Mouse (Mus musculus) retina, postnatal 7 days (tissue): ENCODE results near the gene Pgf.
A peak's percentile ranks its signal among the peaks of the same experiment; 100 is the strongest.

Experiments
- DNase-seq: peaks from one replicate; pipeline ENCODE4 v3.0.0-alpha.2; 2012; ENCODE audit warnings: low read depth, low spot score

Pgf gene

GRCm38 (mm10) chr12:85192461-85193108 is 15.0 kb upstream of the Pgf start:
- no peak for DNase-seq

GRCm38 (mm10) chr12:85190290-85190689 is 12.7 kb upstream of the Pgf start:
- no peak for DNase-seq

- DNase-seq, result no peak
Observed at GRCm38 (mm10) chr12:85186361-85186760, 8.8 kb upstream of the Pgf start.

GRCm38 (mm10) chr12:85185810-85186209 is 8.2 kb upstream of the Pgf start:
- DNase-seq, result no peak

- DNase-seq, result no peak
Observed at GRCm38 (mm10) chr12:85184118-85184517, 6.5 kb upstream of the Pgf start.

- no peak for DNase-seq
Observed at GRCm38 (mm10) chr12:85182898-85183297, 5.3 kb upstream of the Pgf start.

- DNase-seq, result no peak
Observed at GRCm38 (mm10) chr12:85182345-85182643, 4.7 kb upstream of the Pgf start.

- DNase-seq, result no peak
Observed at GRCm38 (mm10) chr12:85181475-85182344, 4.1 kb upstream of the Pgf start.

- no peak for DNase-seq
Observed at GRCm38 (mm10) chr12:85178294-85178693, 704 bp upstream of the Pgf start.

GRCm38 (mm10) chr12:85176846-85177523 is 605 bp downstream of the Pgf start:
- DNase-seq, result no peak

GRCm38 (mm10) chr12:85175926-85176845 is 1.4 kb downstream of the Pgf start:
- peak; percentile 59 for DNase-seq

- no peak for DNase-seq
Observed at GRCm38 (mm10) chr12:85175087-85175675, 2.4 kb downstream of the Pgf start.

- DNase-seq, result no peak
Observed at GRCm38 (mm10) chr12:85174016-85174415, 3.6 kb downstream of the Pgf start.

GRCm38 (mm10) chr12:85170948-85171307 is 6.7 kb downstream of the Pgf start:
- no peak for DNase-seq

- no peak for DNase-seq
Observed at GRCm38 (mm10) chr12:85170284-85170947, 7.2 kb downstream of the Pgf start.

GRCm38 (mm10) chr12:85169877-85170276 is 7.7 kb downstream of the Pgf start:
- no peak for DNase-seq

GRCm38 (mm10) chr12:85169117-85169858 is 8.3 kb downstream of the Pgf start:
- peak; percentile 70 for DNase-seq

GRCm38 (mm10) chr12:85166631-85167030 is 11.0 kb downstream of the Pgf start:
- DNase-seq, result no peak

GRCm38 (mm10) chr12:85164996-85165395 is 12.6 kb downstream of the Pgf start:
- no peak for DNase-seq

- DNase-seq, result no peak
Observed at GRCm38 (mm10) chr12:85159592-85159991, 18.0 kb downstream of the Pgf start.
